Mouse (Mus musculus) monocyte, adult 5-6 weeks (primary cell): ENCODE results near the gene Emc9. TPM values are rescaled to one million over a fixed set of nuclear protein-coding genes. Genes with fewer than 3 reads are reported as not detected.

Experiments
- ATAC-seq: fragments of 153-309, 156-312 bp; replicated peaks from 2 replicates; pipeline ENCODE4 v1.8.0; 2017; ENCODE audit warnings: mild to moderate bottlenecking; ENCODE audit not compliant: low TSS enrichment, insufficient number of reproducible peaks, severe bottlenecking, poor library complexity, low FRiP score
- total RNA-seq: library from RNA; stranded (forward); fragments of 200-1000, 200-491, 200-594 nt; gene quantifications from 3 replicates; pipeline ENCODE4 v1.2.3, GENCODE M21; 2017

The Emc9 gene
- 10.5 to 13.0 TPM (median 12.1 TPM) in 3 replicates for total RNA-seq

- peak; percentile 66 for ATAC-seq
Observed at GRCm38 (mm10) chr14:55584702-55585565, at the start of gene Emc9. TSS of gene Emc9 (minus strand) at chr14:55585302.

DNA sequence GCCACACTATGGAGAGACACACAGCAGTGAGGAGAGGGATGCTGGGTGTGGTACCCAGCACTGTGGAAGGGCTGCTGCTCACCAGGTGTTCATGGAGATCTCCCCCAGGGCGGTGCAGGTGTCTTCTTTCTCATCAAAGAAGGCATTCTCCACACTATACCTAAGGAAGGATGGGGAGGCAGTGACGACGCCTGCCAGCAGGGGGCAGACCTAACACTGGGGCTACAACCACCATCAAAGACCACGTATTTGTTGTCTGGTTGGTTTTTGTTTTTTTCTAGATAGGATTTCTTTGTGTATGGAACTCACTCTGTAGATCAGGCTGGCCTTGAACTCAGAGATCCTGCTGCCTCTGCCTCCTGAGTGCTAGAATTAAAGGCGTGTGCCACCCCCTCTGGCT is 44.2 kb upstream of the Emc9 start:
- peak; percentile 59; the same call in 1 of the 2 replicates for ATAC-seq

DNA sequence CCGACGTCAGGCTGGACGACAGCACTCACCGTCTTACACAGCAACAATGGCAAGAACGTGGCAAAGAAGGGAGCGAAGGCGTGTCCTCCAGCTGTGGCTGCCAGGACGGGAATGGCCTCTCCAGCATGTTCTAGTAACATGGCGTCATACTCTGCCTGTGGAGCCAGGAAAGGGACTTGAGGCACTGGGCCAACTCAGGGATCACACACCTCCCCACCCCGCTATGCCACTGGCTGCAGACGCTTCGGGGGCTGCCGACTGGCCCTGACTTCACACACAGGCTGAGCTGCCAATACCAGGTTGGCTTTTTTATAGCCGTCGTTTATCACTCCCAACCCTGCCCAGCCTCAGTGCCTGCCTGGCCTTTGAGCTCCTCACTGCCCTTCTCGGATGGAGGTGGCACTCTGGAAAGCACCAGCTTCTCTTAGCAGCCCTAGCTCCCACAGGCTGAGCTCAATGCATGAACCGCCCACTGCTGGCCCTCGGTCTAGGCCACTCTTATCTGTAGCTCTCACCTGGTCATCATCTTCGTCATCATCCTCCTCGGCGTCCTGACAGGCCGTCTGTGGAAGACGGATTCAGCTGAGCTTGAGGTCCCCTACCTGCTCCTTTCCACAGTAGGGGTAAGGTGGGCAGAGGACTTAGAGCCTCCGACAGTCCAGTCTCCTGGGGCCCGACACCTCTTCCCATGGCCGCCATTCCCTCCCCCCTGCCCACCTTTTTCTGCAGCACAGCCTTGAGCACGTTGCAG is 43.1 kb upstream of the Emc9 start:
- no peak for ATAC-seq

DNA sequence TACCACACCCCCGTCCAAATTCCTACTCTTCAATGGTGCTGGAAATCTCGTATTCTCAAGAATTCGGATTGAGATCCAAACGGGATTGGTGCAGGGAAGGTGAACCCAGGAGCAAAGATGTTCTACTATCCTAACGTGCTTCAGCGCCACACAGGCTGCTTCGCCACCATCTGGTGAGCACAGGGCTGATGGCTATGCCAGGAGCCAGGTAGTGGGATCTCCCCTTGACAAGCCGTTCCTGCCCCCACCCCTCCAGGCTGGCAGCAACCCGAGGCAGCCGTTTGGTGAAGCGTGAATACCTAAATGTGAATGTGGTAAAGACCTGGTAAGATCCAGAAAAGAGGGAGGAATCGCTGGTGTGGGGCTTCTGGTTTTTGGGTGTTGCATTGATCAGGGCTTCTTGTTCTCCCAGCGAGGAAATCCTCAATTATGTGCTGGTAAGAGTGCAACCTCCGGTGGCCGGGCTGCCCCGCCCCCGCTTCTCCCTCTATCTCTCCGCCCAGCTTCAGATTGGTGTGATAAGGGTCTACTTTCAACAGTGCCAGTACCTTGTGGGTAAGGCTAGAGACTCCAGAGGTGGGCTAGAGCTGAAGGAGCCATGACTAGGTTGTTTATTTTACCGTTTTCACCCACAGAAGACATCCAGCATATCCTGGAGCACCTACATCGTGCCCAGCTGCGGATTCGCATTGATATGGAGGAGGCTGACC is 33.5 kb upstream of the Emc9 start:
- no peak for ATAC-seq

- peak; percentile 40; the same call in 1 of the 2 replicates for ATAC-seq
Observed at GRCm38 (mm10) chr14:55617822-55618221, 32.7 kb upstream of the Emc9 start, which contains the start of gene Rec8. TSS of gene Rec8 (plus strand) at chr14:55618037.

DNA sequence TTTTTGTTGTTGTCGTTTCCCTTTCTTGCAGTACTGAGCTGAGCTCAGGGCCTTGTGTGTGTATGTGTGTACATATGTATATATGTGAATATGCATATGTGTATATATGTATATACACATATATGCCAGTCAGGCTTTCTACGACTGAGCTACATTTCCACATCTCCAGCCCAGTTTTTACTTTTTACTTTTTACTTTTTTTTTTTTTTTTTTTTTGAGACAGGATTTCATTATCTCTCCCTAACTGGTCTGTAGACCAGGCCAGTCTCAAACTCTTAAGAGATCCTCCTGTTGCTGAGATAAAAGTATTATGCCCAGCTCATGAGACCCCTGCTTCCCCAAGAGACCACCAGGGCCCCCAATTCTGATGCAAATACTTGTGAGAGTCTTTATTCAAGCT is 31.7 kb upstream of the Emc9 start:
- ATAC-seq: no peak

DNA sequence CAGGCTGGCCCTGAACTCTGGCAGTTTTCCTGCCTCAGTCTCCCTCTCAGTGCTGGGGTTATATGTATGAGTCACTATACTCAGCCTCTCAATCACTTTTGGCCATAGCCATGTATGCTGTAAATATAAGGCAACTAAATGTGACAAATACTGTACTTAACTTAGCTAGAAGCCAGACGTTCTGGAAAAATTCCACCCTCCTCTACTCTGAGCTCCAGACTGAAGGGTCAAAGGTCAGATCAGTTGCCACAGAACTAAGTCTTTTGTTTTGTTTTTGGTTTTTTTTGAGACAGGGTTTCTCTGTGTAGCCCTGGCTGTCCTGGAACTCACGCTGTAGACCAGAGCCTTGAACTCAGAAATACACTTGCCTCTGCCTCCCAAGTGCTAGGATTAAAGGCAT is 30.8 kb upstream of the Emc9 start:
- ATAC-seq: no peak

DNA sequence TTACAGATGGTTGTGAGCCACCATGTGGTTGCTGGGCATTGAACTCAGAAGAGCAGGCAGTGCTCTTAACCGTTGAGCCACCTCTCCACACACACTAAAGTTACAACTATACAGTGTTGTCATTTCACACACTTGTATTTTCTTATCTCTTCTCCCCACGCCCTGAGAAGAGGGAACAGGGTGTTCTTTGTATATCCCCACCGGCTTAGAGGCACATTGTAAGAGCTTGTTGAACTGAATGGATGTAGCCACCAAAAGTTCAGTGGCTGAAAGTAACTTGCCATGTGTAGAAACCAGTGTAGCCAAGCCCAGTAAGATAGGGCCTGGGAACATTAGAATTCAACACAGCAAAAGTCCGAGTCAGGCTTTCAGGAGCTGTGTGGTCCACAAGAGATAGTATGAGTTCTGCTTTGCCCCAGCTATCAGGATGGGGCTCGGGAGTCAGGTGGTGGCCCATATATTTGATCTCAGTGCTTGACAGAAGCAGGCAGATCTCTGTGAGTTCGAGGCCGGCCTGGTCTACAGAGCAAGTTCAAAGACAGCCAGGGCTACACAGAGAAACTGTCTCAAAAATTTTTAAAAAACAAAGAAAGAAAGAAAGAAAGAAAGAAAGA is 29.6 kb upstream of the Emc9 start:
- ATAC-seq: no peak

DNA sequence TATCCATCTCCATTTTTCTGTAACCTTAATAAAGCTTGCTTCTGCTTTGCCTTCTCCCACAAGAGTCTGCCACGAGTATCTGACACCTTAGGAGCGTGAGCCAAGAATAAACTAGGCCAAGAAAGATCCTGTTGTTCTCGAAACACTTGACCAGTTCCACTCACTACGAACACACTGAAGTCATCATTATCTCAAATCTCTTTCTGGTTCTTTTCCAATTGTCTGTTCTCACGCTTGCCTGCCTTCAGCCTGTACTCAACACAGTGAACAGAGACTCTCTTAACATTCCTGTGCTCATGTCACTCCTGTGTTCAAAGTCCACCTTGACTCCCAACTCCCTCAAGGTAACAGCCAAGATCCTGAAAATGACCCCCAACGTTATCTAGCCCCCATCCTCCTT is 28.2 kb upstream of the Emc9 start:
- ATAC-seq: no peak

DNA sequence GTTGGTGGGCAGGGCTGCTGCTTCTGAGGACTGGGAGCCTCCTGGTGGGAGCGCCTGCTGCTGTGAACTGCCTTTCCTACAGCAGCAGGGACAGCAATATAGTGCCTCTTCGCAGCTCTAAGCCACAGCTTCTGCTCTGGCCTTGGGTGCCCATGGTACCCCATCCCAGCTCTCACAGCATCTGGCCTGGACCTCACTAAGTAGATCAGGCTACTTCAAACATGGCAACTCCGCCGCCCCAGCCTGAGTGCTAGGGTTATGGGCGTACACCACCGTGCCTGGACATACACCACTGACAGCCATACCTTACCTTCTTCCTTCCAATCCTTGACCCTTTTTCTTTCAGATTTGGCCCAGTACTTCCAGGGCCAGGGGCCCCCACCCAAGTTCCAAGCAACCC is 23.2 kb upstream of the Emc9 start:
- ATAC-seq: no peak

- ATAC-seq: no peak
Observed at GRCm38 (mm10) chr14:55605743-55606459, 20.8 kb upstream of the Emc9 start.

- ATAC-seq: no peak
Observed at GRCm38 (mm10) chr14:55604823-55605222, 19.7 kb upstream of the Emc9 start.

DNA sequence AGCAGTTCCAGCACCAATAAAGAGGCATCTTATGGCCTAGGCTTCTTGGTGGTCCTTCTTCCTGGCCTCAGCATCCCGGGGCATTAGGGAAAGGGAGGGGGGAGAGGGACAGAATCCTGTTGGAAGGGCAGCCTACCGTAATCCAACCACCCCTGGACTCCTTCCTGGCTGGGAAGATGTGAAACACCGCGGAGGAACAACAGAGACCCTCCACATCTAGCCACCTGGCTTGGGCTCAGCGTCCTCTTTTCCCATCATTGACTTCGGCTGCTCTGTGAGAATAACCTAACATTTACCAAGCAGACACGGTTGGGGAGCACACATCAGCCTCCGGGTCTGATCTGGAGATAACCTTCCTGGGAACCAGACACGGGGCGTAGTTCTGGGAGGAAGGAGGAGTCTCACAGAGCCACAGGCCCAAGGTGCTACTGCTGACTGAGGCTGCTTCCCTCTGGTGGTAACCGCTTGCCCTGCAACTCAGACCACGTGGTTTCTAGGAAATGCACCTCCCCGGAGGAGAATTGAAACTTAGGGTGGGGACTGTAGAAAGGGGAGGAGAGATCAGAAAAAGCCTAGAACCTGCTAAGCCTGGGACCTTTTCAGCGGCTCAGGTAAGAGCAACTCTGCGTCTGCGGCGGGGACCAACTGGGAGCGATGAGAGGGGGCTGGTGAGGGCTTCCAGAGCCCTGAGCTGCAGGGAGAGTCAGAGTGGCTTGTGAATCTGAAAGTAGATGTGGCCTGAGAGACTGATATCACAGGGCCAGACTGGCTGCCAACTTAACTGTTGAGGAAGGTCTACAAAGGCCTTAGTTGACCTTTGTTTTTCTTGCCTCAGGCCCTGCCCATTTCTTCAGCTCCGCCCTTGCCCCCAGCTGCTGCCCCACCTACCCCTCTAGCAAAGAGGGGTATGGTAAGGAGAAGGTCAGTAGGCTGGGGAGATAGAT is 18.8 kb upstream of the Emc9 start:
- ATAC-seq: peak; percentile 87

GRCm38 (mm10) chr14:55603271-55603632 is 18.1 kb upstream of the Emc9 start, which contains the start of gene Irf9:
TSS of gene Irf9 (plus strand) at chr14:55603571.
- ATAC-seq: no peak; the same call in 1 of the 2 replicates

DNA sequence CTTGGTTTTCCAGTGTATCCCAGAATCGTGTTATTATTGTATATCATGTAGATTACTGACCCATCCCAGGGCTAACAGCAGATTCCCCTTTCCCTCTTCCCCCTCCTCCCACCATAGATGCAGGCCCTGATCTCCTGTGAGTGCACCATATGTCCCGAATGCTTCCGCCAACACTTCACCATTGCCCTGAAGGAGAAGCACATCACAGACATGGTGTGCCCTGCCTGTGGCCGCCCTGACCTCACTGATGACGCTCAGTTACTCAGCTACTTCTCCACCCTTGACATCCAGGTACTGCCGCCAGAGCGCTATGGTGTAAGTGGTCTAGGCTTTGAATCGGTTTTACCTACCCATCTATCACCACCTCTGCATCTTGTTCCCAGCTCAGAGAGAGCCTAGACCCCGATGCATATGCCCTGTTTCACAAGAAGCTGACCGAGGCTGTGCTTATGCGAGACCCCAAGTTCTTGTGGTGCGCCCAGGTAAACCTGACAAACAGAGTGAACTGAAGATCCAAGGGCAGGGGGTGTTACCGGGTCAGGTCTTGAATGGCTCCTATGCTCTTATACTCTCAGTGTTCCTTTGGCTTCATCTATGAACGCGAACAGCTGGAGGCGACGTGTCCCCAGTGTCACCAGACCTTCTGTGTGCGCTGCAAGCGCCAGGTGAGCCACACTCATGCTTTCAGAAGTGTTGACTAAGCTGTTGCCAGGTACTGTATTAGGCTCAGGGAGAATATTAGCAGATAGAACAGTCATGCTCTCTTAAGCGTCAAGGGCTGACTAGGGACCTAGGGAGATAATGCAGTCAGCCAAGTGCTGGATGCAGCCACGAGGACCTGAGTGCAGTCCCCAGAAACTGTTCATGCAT is 13.7 kb upstream of the Emc9 start:
- ATAC-seq: no peak

DNA sequence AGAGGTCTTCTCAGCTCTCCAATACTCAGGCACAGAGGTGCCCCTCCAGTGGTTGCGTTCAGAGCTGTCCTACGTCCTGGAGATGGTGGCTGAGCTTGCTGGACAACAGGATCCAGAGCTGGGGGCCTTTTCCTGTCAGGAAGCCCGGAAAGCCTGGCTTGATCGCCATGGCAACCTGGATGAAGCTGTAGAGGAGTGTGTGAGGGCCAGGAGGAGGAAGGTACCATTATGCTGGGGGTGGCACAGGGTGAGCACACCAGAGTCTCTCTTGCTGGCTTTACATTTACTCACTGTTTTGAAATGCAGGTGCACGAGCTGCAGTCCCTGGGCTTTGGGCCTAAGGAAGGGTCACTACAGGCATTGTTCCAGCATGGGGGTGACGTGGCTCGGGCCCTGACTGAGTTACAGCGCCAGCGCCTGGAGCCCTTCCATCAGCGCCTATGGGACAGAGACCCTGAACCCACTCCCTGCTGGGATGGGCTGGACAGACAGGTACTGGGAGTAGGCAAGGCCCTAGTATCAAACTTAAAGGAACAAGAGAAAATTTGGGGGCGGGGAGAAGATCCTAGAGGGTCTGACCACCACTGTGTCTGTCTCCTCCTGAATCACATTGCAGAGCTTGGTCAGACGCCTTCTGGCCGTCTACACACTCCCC is 11.1 kb upstream of the Emc9 start:
- ATAC-seq: no peak
